Mouse (Mus musculus) MEL-GATA-1-ER (cell line): ENCODE data around the gene Pttg1ip.

ENCODE experiments used
- DNase-seq: peaks from one replicate; pipeline ENCODE4 v3.0.0-alpha.2; 2012; ENCODE audit warnings: low read depth; ENCODE audit errors: extremely low read depth

Gene Pttg1ip

DNA sequence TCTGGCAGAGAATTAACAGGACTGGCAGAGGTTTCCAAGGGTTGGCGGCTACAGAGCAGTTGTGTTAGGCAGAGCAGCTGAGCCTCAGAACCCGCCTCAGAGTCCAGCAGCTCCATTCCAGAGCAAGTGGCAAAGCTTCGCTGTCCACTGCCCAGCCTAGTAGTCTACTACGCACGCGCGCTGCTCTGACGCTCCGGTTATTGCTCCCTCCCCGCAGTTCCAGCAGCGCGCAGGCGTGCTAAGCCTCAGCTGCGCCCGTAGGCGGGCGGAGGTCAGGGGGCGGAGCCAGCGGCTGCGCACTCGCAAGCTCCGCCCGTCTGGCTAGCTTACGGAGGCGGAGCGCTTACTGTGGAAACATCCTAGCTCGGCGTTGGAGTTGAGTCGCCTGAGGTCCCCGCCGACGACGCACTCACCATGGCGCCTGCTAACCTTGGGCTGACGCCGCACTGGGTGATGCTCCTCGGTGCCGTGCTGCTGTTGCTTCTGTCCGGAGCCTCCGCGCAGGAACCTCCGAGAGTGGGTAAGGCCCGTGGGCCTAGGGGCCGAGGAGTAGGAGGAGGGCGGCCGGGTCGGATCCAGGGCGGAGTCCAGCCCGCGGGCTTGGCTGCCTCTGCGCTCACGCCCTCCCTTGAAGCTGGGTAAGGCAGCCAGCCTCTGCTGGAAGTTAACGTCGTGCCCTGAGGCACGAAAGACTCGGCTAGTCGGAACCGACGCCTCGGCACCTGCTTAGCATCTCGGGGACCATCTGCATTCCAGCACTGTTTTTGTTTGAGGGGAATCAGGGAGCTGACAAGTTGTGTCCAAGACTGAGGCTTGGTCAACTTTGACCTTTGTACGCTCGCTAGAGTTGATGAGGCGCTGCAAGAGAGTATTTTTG lies at the start of gene Pttg1ip:
TSS of gene Pttg1ip (plus strand) at position 313 of the 877 bp plus-strand sequence.
- DNase-seq = peak; percentile 84

DNA sequence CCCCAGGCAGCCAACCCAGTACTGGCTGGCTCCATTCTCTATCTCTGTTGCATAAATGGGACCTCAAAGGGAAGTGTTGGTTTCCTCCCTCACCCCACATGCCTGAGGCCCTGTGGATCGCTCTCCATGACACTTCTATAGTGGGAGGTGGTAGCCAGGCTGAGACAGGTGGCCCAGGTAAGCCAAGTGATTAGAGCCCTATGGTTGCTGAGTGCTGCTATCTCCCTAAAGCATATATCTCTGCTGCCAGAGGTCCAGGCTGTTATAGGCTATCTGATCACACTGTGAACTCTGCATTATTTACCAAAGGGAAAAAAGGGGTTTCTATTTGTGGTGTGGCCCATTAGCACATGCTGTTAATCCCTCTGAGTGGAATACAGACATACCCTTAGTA lies 49.5 kb upstream of the Pttg1ip start:
- DNase-seq = no peak

DNA sequence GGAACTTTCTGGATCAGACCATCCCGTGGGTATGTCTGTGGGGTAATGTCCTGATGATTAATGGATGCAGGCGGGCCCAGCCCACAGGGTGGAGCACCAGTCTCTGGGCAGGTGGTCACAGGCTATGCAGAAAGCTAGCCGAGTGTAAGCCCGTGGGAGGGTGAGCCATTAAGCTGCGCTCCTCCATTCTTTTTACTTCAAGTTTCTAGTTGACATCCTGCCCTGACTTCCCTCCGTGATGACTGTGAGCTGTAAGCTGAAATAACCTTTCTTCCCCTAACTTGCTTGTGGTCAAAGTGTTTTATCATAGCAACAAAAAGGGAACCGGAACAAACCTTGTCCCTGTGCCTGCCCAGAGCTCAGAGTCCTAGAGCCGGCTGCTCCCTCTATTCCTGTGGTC lies 44.8 kb upstream of the Pttg1ip start:
- peak; percentile 55 for DNase-seq

DNA sequence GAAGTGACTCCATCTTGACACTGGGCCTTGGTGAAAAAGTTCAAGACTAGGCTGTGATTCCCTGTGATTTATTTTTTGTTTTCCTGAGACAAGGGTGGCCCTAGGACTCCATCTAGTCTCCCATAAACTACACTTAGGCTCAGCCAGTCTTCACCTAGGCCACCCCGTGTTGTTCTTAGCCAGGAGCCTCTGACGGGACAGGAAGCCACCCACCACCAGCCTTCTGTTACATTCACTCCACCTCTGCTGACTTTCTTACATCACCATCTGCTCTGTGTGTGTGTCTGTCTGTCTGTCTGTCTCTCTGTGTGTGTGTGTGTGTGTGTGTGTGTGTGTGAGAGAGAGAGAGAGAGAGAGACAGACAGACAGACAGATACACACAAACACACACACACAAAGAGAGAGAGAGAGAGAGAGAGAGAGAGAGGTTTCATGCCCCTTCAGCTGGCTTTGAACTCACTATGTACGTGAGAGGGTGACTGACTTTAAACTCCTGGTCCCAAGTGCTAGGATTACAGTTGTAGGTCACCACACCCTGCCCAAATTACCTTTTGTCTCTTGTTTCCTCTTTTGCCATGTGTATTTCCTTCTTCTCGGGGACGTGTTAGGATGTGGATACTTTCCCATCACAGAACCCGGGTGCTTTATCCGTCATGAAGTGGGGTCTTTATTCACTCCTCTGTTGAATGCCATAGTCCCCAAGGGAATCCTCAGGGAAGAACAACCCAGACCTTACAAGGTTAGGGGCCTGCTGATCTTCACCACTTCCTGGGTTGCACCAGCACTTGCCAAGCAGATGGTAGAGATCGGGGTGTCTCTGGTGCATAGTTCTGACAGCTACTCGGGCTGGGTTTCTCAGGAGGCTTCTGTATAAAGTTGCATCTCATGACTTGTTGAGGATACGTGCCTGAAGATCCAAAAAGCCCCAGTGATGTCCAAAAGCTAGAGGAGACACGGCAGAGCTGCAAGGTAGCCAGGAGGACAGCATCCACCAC lies 44.0 kb upstream of the Pttg1ip start:
- no peak for DNase-seq

DNA sequence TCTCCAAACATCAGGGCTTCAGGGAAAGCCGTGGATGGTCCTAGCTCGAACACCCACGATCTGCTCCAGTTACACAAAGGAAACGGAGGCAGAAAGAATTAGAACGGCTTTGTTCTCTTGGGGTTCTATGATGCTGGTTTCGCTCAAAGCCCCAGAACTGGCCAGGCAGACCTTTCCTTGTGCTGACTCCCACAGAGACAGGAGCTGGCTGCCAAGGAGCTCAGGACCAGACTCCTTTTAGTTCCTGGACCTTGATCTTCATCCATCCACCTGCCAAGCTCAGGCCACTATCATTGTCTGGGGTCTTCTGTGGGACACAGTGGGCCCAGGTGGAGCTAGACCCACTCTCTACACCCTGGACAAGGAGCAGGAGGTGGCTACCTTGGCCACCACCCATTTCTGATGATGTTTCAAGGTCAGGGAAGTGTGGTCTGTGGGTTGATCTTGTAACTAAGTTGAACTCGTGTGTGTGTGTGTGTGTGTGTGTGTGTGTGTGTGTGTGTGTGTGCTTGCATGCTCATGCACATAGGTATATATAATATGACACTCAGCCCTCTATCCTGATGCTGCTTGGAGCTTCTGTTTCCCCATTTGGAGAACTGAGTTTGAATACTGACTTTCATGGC lies 42.1 kb upstream of the Pttg1ip start:
- no peak for DNase-seq

DNA sequence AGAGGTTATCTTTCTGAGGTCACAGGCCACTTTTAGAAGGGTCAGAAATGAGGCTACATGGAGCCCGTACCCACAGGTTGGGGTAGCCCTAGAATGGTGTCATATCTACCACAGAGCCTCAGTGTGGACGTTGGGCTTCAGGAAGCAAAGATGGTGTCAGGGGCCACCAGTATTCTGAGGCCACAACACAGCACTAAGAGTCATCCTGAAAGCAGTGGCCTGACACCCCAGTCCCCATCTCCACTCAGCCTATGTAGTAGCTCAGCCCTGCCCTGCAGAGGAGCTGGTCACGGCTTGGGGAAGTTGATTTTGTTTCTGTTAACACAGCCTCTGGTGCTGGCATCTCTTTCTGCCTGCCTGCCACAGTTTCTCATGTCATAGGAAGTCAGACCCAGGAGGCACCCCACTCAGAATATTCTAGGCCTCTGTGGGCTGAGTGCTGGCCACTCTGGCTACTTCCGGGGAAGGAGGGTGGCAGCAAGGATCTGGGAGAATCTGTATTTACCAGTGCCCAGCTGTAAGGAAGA lies 40.9 kb upstream of the Pttg1ip start:
- DNase-seq = no peak

DNA sequence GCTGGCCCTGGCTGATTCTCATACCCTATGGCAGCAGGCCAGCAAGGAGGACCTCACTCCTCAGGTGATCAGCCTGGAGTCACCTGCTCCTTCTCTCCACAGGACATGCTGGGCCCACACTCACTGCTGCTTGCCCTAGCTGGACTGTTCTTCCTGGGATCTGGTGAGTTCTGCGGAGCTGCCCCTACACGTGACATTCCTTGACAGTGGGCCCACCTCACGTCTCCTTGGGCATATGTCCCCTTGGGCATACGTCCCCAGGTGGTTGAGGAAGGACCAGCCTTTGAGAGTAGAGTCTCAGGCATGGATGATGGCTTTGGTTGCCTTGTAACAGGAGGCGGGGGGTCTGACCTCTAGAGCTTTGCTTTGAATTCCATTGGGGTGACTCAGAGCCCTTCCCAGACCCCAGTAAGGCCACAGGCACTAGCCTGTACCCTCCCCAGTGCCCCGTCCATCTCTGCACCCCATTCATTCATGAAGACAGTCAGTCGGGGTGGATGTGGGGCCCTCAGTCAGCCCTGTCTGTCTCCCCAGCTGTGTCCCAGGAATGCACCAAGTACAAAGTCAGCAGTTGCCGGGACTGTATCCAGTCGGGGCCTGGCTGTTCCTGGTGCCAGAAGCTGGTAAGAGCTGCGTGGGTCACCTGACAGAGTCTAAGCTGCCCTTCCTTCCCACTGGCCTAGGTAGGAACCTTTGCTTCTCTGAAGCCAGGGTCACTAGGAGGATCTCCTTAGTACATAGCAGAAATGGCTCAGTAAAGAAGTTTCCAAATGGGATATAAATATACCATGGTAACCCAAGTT lies 39.5 kb upstream of the Pttg1ip start:
- no peak for DNase-seq

DNA sequence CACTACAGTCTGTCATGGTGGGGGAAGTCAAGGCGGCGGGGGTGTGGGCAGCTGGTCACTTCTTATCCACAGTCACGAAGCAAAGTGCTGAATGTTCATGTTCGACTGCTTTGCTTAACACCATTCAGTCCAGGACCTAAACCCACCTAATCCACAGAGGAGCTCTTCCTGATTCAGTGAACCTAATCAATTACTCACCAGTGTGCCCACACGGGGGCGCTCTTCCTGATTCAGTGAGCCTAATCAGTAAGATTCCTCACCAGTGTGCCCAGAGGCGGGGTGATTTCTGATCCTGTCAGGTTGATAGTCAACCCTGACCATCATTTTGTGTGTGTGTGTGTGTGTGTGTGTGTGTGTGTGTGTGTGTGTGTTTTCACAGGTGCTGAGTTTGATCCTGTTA lies 38.3 kb upstream of the Pttg1ip start:
- no peak for DNase-seq

DNA sequence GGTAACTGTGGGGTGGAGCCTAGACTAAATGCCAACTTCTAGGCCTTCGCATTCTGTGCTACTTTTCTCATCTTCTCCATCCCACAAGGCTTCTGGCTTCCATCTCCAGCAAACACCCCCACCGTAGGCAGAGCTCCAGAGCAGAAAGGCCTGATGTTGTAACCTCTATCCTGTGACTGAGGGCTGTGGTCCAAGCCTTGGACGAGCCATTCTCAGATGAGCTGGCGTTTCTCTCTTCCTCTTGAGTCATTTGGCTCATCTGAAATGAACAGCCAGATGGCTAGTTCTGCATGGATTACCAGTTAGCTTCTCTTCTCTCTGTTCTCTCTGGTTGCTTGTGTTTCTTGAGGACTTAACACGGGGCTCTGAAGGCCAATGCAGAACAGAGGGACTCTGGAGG lies 36.6 kb upstream of the Pttg1ip start:
- no peak for DNase-seq

DNA sequence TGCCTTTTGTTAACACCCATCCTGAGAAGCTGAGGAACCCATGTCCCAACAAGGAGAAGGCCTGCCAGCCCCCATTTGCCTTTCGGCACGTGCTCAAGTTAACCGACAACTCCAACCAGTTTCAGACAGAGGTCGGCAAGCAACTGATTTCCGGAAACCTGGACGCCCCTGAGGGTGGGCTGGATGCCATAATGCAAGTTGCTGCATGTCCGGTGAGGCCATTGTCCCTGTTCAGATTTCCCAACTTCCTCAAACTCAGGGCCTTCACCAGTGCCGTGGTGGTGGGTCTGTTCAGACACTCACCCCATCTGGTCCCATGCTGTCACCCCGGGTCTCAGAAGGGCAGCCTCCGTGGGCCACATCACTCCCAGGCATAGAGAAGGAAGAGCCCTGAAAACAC lies 32.9 kb upstream of the Pttg1ip start:
- DNase-seq = no peak

DNA sequence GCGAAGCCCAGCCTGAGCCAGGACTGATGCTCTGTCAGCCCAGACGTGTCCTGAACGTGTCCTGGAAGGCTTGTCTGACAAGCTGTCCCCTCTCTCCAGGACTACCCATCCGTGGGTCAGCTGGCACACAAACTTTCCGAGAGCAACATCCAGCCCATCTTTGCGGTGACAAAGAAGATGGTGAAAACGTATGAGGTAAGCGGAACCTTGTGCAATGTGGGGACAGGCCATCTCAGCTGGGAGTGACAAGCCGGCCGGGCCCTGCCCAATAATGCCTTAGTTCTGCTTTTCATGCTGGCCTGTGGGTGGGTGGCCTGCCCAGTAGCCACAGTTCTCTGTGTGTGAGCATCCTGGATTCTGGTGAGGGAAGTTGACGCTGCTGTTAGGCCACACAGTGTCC lies 30.6 kb upstream of the Pttg1ip start:
- no peak for DNase-seq

DNA sequence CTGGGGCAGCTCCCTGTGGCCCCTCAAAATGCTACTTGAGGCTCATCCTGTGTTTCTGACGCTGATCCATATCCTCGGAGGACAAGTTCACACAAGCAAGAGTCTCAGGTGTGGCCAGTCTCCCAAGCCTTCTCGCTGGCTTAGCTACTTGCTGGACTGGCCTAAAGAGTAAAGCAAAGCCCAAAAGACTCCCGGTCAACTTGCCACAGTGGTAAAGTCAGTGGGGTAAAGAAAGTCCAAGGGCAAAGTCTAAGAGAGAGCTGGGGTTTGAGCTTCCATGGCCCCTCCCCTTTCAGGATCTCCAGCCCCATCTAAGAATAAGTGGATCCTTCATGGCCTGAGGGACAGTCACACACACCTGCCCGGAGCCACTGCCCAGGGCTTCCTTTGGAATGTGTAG lies 29.4 kb upstream of the Pttg1ip start:
- DNase-seq = no peak

DNA sequence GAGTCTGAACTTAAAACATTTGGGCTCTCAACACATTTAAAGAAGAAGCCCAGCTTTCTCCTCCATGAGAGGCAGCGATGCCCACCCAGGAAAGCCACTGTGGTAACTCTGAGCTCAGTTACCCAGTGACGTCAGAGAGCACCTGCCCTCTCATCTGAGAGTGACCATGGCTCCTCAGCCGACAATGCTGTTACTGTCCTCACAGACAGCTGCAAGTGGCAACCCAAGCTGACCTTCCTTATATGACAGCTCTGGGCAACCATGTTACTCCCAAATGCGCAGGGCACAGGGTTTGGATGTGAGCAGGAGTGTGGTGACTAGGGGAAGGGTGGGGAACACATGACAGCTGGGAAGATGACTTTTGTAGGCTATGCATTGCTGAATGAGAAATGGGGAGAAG lies 28.2 kb upstream of the Pttg1ip start:
- DNase-seq = no peak

DNA sequence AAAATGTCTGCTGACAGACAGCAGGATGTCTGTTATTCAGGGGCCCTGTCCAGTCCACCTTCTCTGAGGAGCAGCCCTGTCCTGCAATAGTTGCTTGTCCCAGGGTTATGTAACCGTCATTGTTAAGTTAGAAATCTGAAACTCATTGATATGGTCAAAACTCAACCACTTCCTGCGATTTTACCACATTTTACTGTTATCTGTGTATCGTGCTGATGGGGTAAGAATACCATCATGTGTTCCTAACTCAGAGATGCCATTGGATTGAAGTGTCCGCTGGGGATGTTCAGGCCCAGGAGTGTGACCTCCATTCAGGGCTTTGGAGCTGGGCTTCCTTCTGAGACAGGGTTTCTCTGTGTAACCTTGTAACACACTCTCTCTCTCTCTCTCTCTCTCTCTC lies 26.6 kb upstream of the Pttg1ip start:
- DNase-seq = no peak

DNA sequence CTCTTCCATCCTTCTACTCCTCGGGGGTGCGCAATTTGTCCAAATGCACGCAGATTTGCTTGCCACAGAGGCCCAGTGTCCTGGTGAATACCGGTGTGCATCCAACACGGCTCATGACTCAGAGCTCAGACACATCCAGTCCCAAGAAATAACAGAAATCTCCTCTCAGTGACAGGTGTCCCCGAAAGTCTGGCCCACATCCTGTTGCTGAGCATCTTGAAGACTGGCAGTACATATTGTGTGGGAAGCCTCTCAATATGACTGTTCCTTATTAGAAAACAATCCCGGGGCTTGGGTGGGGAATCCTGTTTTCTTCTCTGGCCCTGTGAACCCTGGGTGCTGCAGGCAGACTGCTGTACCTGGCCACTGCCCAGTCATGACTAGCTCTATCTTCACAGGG lies 24.9 kb upstream of the Pttg1ip start:
- no peak for DNase-seq

DNA sequence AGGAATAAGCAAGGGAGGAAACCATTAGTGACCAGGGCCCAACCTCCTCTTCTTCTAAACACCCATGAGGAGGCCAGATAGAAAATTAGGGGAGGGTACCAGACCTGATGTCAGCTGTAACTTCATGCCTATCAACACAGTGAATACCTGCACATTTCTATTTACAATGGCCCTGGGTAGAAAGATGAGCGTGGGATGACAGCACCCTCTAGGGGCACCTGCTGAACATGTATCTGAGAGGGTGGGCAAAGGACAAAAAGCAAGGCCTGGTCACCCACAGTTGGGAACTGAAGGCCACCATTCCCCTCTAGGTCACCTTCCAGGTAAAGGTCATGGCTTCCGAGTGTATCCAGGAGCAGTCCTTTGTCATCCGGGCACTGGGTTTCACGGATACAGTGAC lies 23.9 kb upstream of the Pttg1ip start:
- DNase-seq = no peak

DNA sequence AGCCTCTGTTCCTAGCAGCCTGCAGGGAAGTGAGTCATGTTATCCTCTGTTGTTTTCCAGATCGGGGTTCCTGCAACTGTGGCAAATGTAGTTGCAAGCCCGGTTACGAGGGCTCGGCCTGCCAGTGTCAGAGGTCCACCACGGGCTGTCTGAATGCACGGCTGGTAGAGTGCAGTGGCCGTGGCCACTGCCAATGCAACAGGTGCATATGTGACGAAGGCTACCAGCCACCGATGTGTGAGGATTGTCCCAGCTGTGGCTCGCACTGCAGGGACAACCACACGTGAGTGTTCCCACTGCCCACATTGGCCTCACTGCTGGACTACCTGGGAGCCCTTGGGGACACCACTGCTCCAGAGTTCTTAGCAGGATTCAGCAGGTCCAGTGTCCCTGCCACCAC lies 21.4 kb upstream of the Pttg1ip start:
- no peak for DNase-seq

DNA sequence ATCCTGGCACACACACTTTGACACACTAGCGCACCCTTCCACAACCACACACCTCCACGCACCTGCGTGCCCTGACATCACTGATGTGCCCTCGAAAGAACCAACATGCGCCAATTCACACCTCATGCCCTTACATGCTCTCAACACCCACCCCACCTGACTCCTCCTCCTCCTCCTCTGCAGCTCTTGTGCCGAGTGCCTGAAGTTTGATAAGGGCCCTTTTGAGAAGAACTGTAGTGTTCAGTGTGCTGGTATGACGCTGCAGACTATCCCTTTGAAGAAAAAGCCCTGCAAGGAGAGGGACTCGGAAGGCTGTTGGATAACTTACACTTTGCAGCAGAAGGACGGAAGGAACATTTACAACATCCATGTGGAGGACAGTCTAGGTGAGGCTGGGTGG lies 20.7 kb upstream of the Pttg1ip start:
- DNase-seq = no peak

DNA sequence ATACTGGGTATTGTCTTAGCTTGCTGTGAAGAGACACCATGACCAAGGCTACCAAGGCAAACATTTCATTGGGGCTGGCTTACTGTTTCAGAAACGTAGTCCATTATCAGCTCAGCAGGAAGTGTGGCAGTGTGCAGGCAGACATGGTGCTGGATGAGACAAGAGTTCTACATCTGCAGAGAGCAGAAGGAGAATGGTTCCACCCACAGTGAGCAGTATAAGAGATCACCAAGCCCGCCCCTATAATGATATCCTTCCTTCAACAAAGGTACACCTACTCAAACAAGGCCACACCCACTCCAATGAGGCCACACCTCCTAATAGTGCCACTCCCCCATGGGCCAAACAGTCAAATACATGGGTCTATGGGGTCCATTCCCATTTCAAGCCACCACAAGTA lies 20.0 kb upstream of the Pttg1ip start:
- DNase-seq = peak; percentile 22

DNA sequence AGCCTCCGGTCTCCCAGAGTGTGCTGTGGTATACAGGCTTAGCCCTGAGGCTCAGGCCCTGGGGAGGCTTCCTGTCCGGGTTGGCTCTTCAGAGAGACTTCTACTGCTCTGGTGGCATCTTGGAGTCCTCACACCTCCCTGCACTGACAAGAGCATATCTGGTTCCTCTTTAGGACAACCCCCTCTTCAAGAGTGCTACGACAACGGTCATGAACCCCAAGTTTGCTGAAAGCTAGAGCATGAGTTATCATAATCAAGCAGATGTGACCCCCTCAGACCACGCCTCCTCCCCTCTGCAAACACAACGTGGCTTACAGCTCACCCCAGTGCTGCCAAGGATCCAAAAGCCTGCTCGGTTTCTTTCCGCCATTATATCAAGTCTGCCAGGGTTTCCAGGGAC lies 16.5 kb upstream of the Pttg1ip start:
- DNase-seq = peak; percentile 90

DNA sequence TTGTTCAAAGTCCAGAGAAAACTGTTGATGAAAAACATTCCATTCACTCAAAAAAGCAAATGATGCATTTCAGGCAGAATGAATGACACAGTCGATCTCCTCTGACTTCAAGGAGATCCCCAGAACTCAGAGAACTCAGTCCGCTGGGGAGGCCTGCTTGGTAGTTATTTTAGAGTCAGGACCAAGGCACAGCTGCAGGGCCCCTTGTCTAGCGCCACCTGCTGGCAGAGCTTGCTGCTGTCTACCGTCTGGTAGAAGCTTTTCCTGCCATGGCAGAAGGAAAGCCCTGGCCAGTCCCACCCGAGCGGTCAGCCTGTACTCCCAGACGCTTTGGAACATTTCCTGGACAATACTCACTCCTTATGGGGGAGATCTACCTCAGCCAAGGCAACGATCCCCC lies 14.9 kb upstream of the Pttg1ip start:
- peak; percentile 43 for DNase-seq
